Mouse (Mus musculus) limb, embryonic 13.5 days (tissue): ENCODE measurements around the gene Nacc1. TPM values are rescaled to one million over a fixed set of nuclear protein-coding genes. Genes with fewer than 3 reads are reported as not detected.

ENCODE experiments used
- ATAC-seq: fragments of 200-750 bp; cut with Nextera tagmentation; 2 replicates; pipeline ENCODE4 v1.8.0; 2017; ENCODE audit warnings: low read depth, moderate number of reproducible peaks, moderate TSS enrichment; ENCODE audit not compliant: low FRiP score
- H3K27ac ChIP-seq: fragments of 300-500 bp; sonication (generic); 2 replicates; pipeline ENCODE4 v1.5.1; 2015; ENCODE audit warnings: inconsistent platforms, mild to moderate bottlenecking, moderate library complexity
- H3K27me3 ChIP-seq: fragments of 300-500 bp; sonication (generic); 2 replicates; pipeline ENCODE4 v1.6.1; 2015; ENCODE audit warnings: mild to moderate bottlenecking, inconsistent platforms
- H3K36me3 ChIP-seq: fragments of 300-500 bp; sonication (generic); 2 replicates; pipeline ENCODE4 v1.6.1; 2015; ENCODE audit warnings: inconsistent platforms, mild to moderate bottlenecking, moderate library complexity
- H3K4me1 ChIP-seq: fragments of 300-500 bp; sonication (generic); 2 replicates; pipeline ENCODE4 v1.6.1; 2015; ENCODE audit warnings: inconsistent platforms
- H3K4me2 ChIP-seq: fragments of 300-500 bp; sonication (generic); replicated peaks from 2 replicates; pipeline ENCODE4 v1.6.1; 2015; ENCODE audit warnings: inconsistent platforms, mild to moderate bottlenecking, moderate library complexity
- H3K4me3 ChIP-seq: fragments of 300-500 bp; sonication (generic); 2 replicates; pipeline ENCODE4 v1.5.1; 2015; ENCODE audit warnings: moderate library complexity, mild to moderate bottlenecking, inconsistent platforms
- H3K9ac ChIP-seq: fragments of 300-500 bp; sonication (generic); 2 replicates; pipeline ENCODE4 v1.6.1; 2015; ENCODE audit warnings: mild to moderate bottlenecking, inconsistent platforms
- H3K9me3 ChIP-seq: fragments of 300-500 bp; sonication (generic); 2 replicates; pipeline ENCODE4 v1.6.1; 2016; ENCODE audit warnings: inconsistent platforms
- WGBS: fragments of 180-500 bp; shearing (Covaris S2); methylation state at CpG from one replicate; pipeline ENCODE4 v1.1.7; 2015; 5-methylcytosine and 5-hydroxymethylcytosine counted together
- polyA plus RNA-seq: library from polyadenylated mRNA; unstranded; fragments of >200 nt; fragmentation: Nextera tagmentation; extraction: Ambion mirVana; gene quantifications from 2 replicates; pipeline ENCODE4 v1.2.1, GENCODE M21; 2015

Gene Nacc1
- polyA plus RNA-seq, 1 experiment from 2014 or later, result 15.2 TPM

GRCm38 (mm10) chr8:84704867-84705831, 17.5 kb upstream of the Nacc1 start:
- no peak for ATAC-seq
- peak overlapping the region; percentile 57 for H3K4me2 ChIP-seq
- 5% methylated on average over 61 of the region's 61 CpGs for WGBS
- peak overlapping the region; percentile 28 for H3K4me3 ChIP-seq
- H3K9ac ChIP-seq, result peak overlapping the region; percentile 53
- peaks cover 77% of the 10 kb centered on the region for H3K4me1 ChIP-seq
- peaks cover 72% of the 10 kb centered on the region for H3K27me3 ChIP-seq
- no peaks in the 10 kb centered on the region for H3K9me3 ChIP-seq
- H3K27ac ChIP-seq, result no peak overlapping the region
- peaks cover 21% of the 10 kb centered on the region for H3K36me3 ChIP-seq

GRCm38 (mm10) chr8:84704356-84704755, 16.7 kb upstream of the Nacc1 start:
- WGBS, result 4% methylated on average over 16 of the region's 16 CpGs
- H3K36me3 ChIP-seq, result peaks cover 25% of the 10 kb centered on the region
- H3K9ac ChIP-seq, result no peak overlapping the region
- H3K27me3 ChIP-seq, result peaks cover 72% of the 10 kb centered on the region
- ATAC-seq, result no peak
- peaks cover 73% of the 10 kb centered on the region for H3K4me1 ChIP-seq
- peak overlapping the region; percentile 16; the same call in 1 of the 2 replicates for H3K4me3 ChIP-seq
- H3K27ac ChIP-seq, result no peak overlapping the region
- H3K4me2 ChIP-seq, result peak overlapping the region; percentile 57
- no peaks in the 10 kb centered on the region for H3K9me3 ChIP-seq

DNA sequence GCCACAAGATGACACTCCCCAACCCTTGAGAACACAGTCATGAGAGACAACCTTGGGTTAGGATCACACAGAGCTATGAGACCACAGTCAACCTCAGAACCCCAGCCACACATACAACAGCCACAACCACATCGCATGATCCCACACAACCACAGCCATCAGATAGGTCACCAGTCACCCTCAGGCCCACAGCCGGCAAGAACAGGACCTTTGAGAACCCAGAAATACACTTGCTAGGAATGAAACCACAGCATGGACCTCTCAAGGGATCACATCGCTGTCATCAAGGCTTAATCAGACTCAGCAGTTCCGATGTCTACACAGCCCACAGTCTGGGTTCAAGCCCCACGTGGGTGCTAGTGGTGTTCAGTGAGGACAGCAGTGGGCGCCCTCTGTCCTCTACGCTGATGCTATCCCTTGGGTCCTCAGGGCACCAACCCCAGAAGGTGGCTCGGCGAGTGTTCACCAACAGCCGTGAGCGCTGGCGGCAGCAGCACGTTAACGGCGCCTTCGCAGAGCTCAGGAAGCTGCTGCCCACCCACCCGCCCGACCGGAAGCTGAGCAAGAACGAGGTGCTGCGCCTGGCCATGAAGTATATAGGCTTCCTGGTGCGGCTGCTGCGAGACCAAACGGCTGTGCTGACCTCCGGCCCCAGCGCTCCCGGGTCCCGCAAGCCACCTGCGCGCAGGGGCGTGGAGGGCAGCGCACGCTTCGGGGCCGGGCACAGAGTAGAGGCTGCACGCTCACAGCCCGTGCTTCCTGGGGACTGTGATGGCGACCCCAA, 16.0 kb upstream of the Nacc1 start:
- peak overlapping the region; percentile 57 for H3K4me2 ChIP-seq
- H3K27ac ChIP-seq, result no peak overlapping the region
- H3K4me3 ChIP-seq, result peak overlapping the region; percentile 16; the same call in 1 of the 2 replicates
- H3K4me1 ChIP-seq, result peaks cover 66% of the 10 kb centered on the region
- H3K27me3 ChIP-seq, result peaks cover 68% of the 10 kb centered on the region
- H3K36me3 ChIP-seq, result peaks cover 32% of the 10 kb centered on the region
- H3K9me3 ChIP-seq, result no peaks in the 10 kb centered on the region
- ATAC-seq, result no peak
- no peak overlapping the region for H3K9ac ChIP-seq
- 12% methylated on average over 38 of the region's 38 CpGs for WGBS

GRCm38 (mm10) chr8:84702963-84703465, 15.4 kb upstream of the Nacc1 start:
- peaks cover 64% of the 10 kb centered on the region for H3K27me3 ChIP-seq
- peak overlapping the region; percentile 57; the same call in 1 of the 2 replicates for H3K4me2 ChIP-seq
- H3K4me3 ChIP-seq, result peak overlapping the region; percentile 16; the same call in 1 of the 2 replicates
- no peaks in the 10 kb centered on the region for H3K9me3 ChIP-seq
- peaks cover 35% of the 10 kb centered on the region for H3K36me3 ChIP-seq
- H3K4me1 ChIP-seq, result peaks cover 61% of the 10 kb centered on the region
- no peak for ATAC-seq
- 88% methylated on average over 6 of the region's 6 CpGs for WGBS
- H3K27ac ChIP-seq, result no peak overlapping the region
- peak overlapping the region; percentile 21; the same call in 1 of the 2 replicates for H3K9ac ChIP-seq

DNA sequence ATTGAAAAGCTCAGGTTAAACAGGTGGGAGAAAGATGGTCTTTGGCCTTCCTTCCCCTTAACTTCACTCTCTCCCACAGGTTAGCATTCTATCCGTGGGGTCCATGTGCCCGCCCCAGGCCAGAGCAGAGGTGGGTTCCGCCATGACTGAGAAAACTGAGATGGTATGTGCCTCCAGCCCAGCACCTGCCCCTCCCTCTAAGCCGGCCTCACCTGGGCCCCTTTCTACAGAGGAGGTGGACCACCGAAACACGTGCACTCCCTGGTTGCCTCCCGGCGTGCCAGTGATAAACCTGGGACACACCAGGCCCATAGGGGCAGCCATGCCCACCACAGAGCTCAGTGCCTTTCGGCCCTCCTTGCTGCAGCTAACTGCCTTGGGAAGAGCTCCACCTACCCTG, 14.9 kb upstream of the Nacc1 start:
- Histone ChIP-seq H3K4me1 (peaks cover 57% of the 10 kb centered on the region), H3K27me3 (peaks cover 59% of the 10 kb centered on the region), H3K36me3 (peaks cover 35% of the 10 kb centered on the region), H3K27ac (no peak overlapping the region), H3K9me3 (no peaks in the 10 kb centered on the region), H3K9ac (peak overlapping the region; percentile 21), H3K4me2 (peak overlapping the region; percentile 34; the same call in 1 of the 2 replicates), H3K4me3 (peak overlapping the region; percentile 12)
- WGBS, result 72% methylated on average over 9 of the region's 9 CpGs
- ATAC-seq, result no peak

- Histone ChIP-seq H3K4me2 (peak within 1 kb of the TSS; percentile 34), H3K4me3 (peak within 1 kb of the TSS; percentile 12), H3K27ac (peak within 1 kb of the TSS; percentile 53; the same call in 1 of the 2 replicates), H3K4me1 (peaks cover 43% of the 10 kb centered on the region), H3K27me3 (peaks cover 46% of the 10 kb centered on the region), H3K9me3 (no peaks in the 10 kb centered on the region), H3K9ac (peak within 1 kb of the TSS; percentile 43), H3K36me3 (peaks cover 41% of the 10 kb centered on the region)
- 10% methylated on average over 34 of the region's 34 CpGs for WGBS
- peak; percentile 28; the same call in 1 of the 2 replicates for ATAC-seq
These were observed 13.6 kb upstream of the Nacc1 start, which contains the start of gene Lyl1 for GRCm38 (mm10) chr8:84700941-84701911. Gene Lyl1 (plus strand): TSS chr8:84701457.

- Histone ChIP-seq H3K27ac (peak overlapping the region; percentile 53; the same call in 1 of the 2 replicates), H3K9ac (no peak overlapping the region), H3K4me2 (no peak overlapping the region), H3K27me3 (peaks cover 44% of the 10 kb centered on the region), H3K4me1 (peaks cover 40% of the 10 kb centered on the region), H3K4me3 (no peak overlapping the region), H3K36me3 (peaks cover 47% of the 10 kb centered on the region), H3K9me3 (no peaks in the 10 kb centered on the region)
- 82% methylated on average over 5 of the region's 5 CpGs for WGBS
- ATAC-seq, result no peak
These were observed 12.9 kb upstream of the Nacc1 start for GRCm38 (mm10) chr8:84700526-84700925.

GRCm38 (mm10) chr8:84699861-84700322, 12.2 kb upstream of the Nacc1 start:
- H3K9me3 ChIP-seq, result no peaks in the 10 kb centered on the region
- no peak overlapping the region for H3K4me3 ChIP-seq
- peaks cover 34% of the 10 kb centered on the region for H3K4me1 ChIP-seq
- 41% methylated on average over 7 of the region's 7 CpGs for WGBS
- H3K27ac ChIP-seq, result peak overlapping the region; percentile 53; the same call in 1 of the 2 replicates
- H3K27me3 ChIP-seq, result peaks cover 37% of the 10 kb centered on the region
- peaks cover 53% of the 10 kb centered on the region for H3K36me3 ChIP-seq
- ATAC-seq, result 0 out of 2 replicates have a peak, but pooled peaks have one; percentile 11
- no peak overlapping the region for H3K4me2 ChIP-seq
- H3K9ac ChIP-seq, result no peak overlapping the region

DNA sequence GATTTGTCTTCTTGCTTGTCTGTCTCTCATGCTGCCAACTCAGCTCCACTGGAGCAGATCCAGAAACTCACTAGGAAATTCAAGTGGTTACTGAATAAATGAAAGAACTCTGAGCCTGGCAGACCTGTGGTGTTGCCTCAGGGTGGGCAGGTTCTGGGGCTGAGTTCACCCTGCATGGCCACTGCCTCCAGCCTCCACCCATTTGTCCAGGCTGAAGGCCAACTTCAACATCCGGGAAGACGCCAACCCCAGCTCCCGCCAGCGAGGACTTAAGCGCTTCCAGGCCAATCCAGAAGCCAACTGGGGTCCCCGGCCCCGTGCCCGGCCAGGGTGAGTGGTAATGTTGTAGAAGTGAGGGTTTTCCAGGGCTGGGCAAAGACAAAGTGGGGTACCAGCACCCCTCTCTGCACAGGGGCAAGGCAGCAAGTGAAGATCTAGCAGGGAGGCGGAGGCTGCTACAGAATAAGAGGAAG, 11.3 kb upstream of the Nacc1 start:
- Histone ChIP-seq H3K4me3 (no peak overlapping the region), H3K9ac (no peak overlapping the region), H3K36me3 (peaks cover 50% of the 10 kb centered on the region), H3K27me3 (peaks cover 28% of the 10 kb centered on the region), H3K4me1 (peaks cover 26% of the 10 kb centered on the region), H3K27ac (peak overlapping the region; percentile 56; the same call in 1 of the 2 replicates), H3K9me3 (no peaks in the 10 kb centered on the region), H3K4me2 (no peak overlapping the region)
- 84% methylated on average over 9 of the region's 9 CpGs for WGBS
- no peak for ATAC-seq

- peaks cover 22% of the 10 kb centered on the region for H3K4me1 ChIP-seq
- no peak for ATAC-seq
- no peak overlapping the region for H3K9ac ChIP-seq
- peaks cover 55% of the 10 kb centered on the region for H3K36me3 ChIP-seq
- no peak overlapping the region for H3K4me3 ChIP-seq
- H3K4me2 ChIP-seq, result no peak overlapping the region
- H3K9me3 ChIP-seq, result no peaks in the 10 kb centered on the region
- 97% methylated on average over 5 of the region's 5 CpGs for WGBS
- H3K27me3 ChIP-seq, result peaks cover 21% of the 10 kb centered on the region
- no peak overlapping the region for H3K27ac ChIP-seq
These were observed 10.6 kb upstream of the Nacc1 start for GRCm38 (mm10) chr8:84698288-84698687.
